Mouse (Mus musculus): ENCODE measurements around the gene Gm5157.
"Not testable (repeated sequence)": the region's sequence is repeated elsewhere in the genome, so short reads cannot be mapped to it uniquely, and the experiment has no call there.

Gm5157 gene

DNA sequence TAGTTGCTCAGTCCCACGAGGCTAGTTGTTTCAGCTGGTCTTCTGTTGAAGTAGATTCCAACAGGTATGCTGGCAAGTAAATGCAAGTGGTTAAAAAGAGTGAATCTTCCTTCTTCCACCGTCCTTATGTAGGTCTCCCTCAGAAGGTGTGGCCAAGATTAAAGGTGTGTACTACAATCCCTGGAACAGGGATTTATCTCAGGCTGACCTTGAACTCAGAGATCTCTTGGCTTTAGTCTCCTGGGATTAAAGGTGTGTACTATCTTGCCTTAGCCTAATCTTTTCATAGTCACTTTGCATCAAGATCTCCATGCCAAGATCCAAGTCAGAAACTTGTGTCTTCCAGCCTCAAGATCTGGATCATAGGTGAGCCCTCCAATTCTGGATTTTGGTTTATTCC lies at the start of gene Gm5157:
Gene Gm5157, minus strand, starts transcription at position 101 of the 400 bp plus-strand sequence.
- not testable (repeated sequence) for DNase-seq (ENCODE audit: inconsistent age in 2 of 2, low spot score in 1 of 2)

DNA sequence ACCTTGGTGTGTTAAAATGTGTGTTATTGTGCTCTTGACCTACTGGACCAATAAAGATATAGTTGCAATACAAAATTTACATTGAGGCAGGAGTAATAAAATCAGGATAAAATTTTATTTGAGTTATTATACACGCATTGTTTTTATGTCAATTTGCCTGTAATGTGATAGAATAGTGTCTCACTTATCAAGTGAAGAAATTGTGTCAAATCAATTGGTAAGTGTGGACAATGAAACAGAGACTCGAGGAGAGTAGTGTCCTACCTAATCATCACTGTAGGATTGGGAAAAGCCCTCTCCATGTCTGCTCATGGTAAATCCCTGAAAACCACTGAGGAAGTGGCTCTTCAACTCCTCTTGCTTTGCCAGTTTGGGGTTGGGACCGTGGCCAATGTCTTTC lies 28.3 kb downstream of the Gm5157 start, which contains the start of gene Vmn1r123:
Gene Vmn1r123, plus strand, starts transcription at position 301 of the 400 bp plus-strand sequence.
- not testable (repeated sequence) for DNase-seq (ENCODE audit: inconsistent age in 2 of 2, low spot score in 1 of 2)

Measured in adrenal gland, adult (tissue).